ENCODE assay signal across 11 mouse cellular contexts in genomic region chr5:110545311-110545710, GRCm38 (mm10). TPM values are rescaled to one million over a fixed set of nuclear protein-coding genes. Genes with fewer than 3 reads are reported as not detected.
DNase-seq lines count a peak whose midpoint lies in the region; ATAC-seq and TF ChIP-seq lines count a peak whose summit lies in the region.
"Had no signal": no experiment of that assay in that cellular context is flagged by ENCODE, and none has a peak within 500 bp of the region (broad histone marks: within the 10 kb centered on the region; RNA-seq: fewer than 3 reads in every experiment).

No protein-coding gene starts in this region.

- peak overlapping the region; percentile 92 for H3K27ac ChIP-seq in cerebellum, adult 2 months (ENCODE audit: insufficient read depth, low read length)
- H3K27ac ChIP-seq in neural tube, embryonic 11.5 days (ENCODE audit: low read depth, low read length) = no peak overlapping the region
- no peak overlapping the region for H3K27ac ChIP-seq in midbrain, embryonic 13.5 days
- no peak overlapping the region for H3K27ac ChIP-seq in kidney, adult 2 months (ENCODE audit: insufficient read depth, low read depth, low read length)
- H3K27ac ChIP-seq in liver, embryonic 11.5 days (ENCODE audit: low read depth, low read length) = no peak overlapping the region

- no peak for ATAC-seq in neural tube, embryonic 11.5 days (ENCODE audit: insufficient read depth, low FRiP score, low TSS enrichment)
- no peak for ATAC-seq in midbrain, embryonic 13.5 days
- no peak for ATAC-seq in activated CD4-positive, CD25-positive, alpha-beta regulatory T cell, adult 4 months
- ATAC-seq in liver, embryonic 11.5 days (replicated peaks; ENCODE audit: low FRiP score) = no peak

- no peaks in the 10 kb centered on the region for H3K9me3 ChIP-seq in neural tube, embryonic 11.5 days (ENCODE audit: control insufficient read depth, low read length)
- no peaks in the 10 kb centered on the region for H3K9me3 ChIP-seq in midbrain, embryonic 13.5 days
- no peaks in the 10 kb centered on the region for H3K9me3 ChIP-seq in liver, embryonic 11.5 days (ENCODE audit: control insufficient read depth, low read length)

- DNase-seq in cerebellum, adult 2 months = peak in 1 of 2 experiments; percentile 45
- DNase-seq in cerebellum, postnatal 10 days = no peak
- DNase-seq in neural tube, embryonic 11.5 days (ENCODE audit: low spot score) = no peak
- DNase-seq in neural tube, embryonic 10.5 days (ENCODE audit: extremely low spot score, low spot score) = no peak
- DNase-seq in kidney, adult 2 months = no peak
- DNase-seq in liver, embryonic 11.5 days (ENCODE audit: low spot score) = no peak
- DNase-seq: heart, postnatal 14 days; kidney, adult 8-10 months; lung, postnatal 4 days had no signal

- WGBS in cerebellum, adult 2 months = 11% methylated on average over 7 of the region's 7 CpGs
- WGBS in neural tube, embryonic 11.5 days = 74% methylated on average over 7 of the region's 7 CpGs
- WGBS in midbrain, embryonic 13.5 days = 77% methylated on average over 7 of the region's 7 CpGs
- WGBS in kidney, adult 2 months = 79% methylated on average over 7 of the region's 7 CpGs
- 78% methylated on average over 7 of the region's 7 CpGs for WGBS in liver, embryonic 11.5 days

- H3K4me2 ChIP-seq in neural tube, embryonic 11.5 days (ENCODE audit: low read depth) = peak overlapping the region; percentile 68
- H3K4me2 ChIP-seq in midbrain, embryonic 13.5 days (replicated peaks) = peak overlapping the region; percentile 65
- H3K4me2 ChIP-seq in liver, embryonic 11.5 days = no peak overlapping the region

- no peaks in the 10 kb centered on the region for H3K36me3 ChIP-seq in neural tube, embryonic 11.5 days (ENCODE audit: control insufficient read depth, insufficient read depth, low read length)
- no peaks in the 10 kb centered on the region for H3K36me3 ChIP-seq in midbrain, embryonic 13.5 days
- no peaks in the 10 kb centered on the region for H3K36me3 ChIP-seq in kidney, adult 2 months (ENCODE audit: control insufficient read depth, insufficient read depth, low read length)
- no peaks in the 10 kb centered on the region for H3K36me3 ChIP-seq in liver, embryonic 11.5 days (ENCODE audit: control insufficient read depth, insufficient read depth, low read length)

- H3K9ac ChIP-seq in neural tube, embryonic 11.5 days (ENCODE audit: low read length) = no peak overlapping the region
- peak overlapping the region; percentile 73 for H3K9ac ChIP-seq in midbrain, embryonic 13.5 days (replicated peaks)
- no peak overlapping the region for H3K9ac ChIP-seq in liver, embryonic 11.5 days (ENCODE audit: low read depth, low read length)

- TF ChIP-seq CTCF in cerebellum, adult 2 months (IDR thresholded peaks at IDR 0.05; ENCODE audit: borderline replicate concordance, insufficient read depth, low read depth, low read length) = no peak
- TF ChIP-seq CTCF in kidney, adult 2 months (conservative IDR thresholded peaks at IDR 0.05; ENCODE audit: insufficient read depth, insufficient read length, low read depth, low read length) = no peak

- H3K27me3 ChIP-seq in cerebellum, adult 2 months (ENCODE audit: control insufficient read depth, insufficient read depth, low read length) = no peaks in the 10 kb centered on the region
- H3K27me3 ChIP-seq in neural tube, embryonic 11.5 days (ENCODE audit: control insufficient read depth, insufficient read depth, low read length) = peaks cover 26% of the 10 kb centered on the region
- H3K27me3 ChIP-seq in midbrain, embryonic 13.5 days = peaks cover 58% of the 10 kb centered on the region
- no peaks in the 10 kb centered on the region for H3K27me3 ChIP-seq in kidney, adult 2 months (replicated peaks; ENCODE audit: control insufficient read depth, insufficient read depth, low read length)
- H3K27me3 ChIP-seq in liver, embryonic 11.5 days (replicated peaks; ENCODE audit: control insufficient read depth, insufficient read depth, low read length) = peaks cover 63% of the 10 kb centered on the region

- H3K4me3 ChIP-seq in cerebellum, adult 2 months (replicated peaks; ENCODE audit: insufficient read depth, low read depth, low read length) = peak overlapping the region; percentile 98
- H3K4me3 ChIP-seq in neural tube, embryonic 11.5 days (ENCODE audit: low read depth, low read length) = peak overlapping the region; percentile 43
- peak overlapping the region; percentile 53 for H3K4me3 ChIP-seq in midbrain, embryonic 13.5 days (replicated peaks)
- H3K4me3 ChIP-seq in kidney, adult 2 months (ENCODE audit: insufficient read depth, low read depth, low read length) = no peak overlapping the region
- H3K4me3 ChIP-seq in liver, embryonic 11.5 days (ENCODE audit: low read depth, low read length) = no peak overlapping the region

- H3K4me1 ChIP-seq in cerebellum, adult 2 months (ENCODE audit: control insufficient read depth, insufficient read depth, low read length) = peaks cover 33% of the 10 kb centered on the region
- H3K4me1 ChIP-seq in neural tube, embryonic 11.5 days (ENCODE audit: control insufficient read depth, insufficient read depth, low read length) = peaks cover 8% of the 10 kb centered on the region; the same call in 1 of the 2 replicates
- peaks cover 30% of the 10 kb centered on the region for H3K4me1 ChIP-seq in midbrain, embryonic 13.5 days (replicated peaks)
- H3K4me1 ChIP-seq in kidney, adult 2 months (ENCODE audit: control insufficient read depth, insufficient read depth, low read length) = no peaks in the 10 kb centered on the region
- no peaks in the 10 kb centered on the region for H3K4me1 ChIP-seq in liver, embryonic 11.5 days (replicated peaks; ENCODE audit: control insufficient read depth, insufficient read depth, low read length)

- TF ChIP-seq POLR2A in cerebellum, adult 2 months (IDR thresholded peaks at IDR 0.05; ENCODE audit: borderline replicate concordance, insufficient read depth, low read length) = no peak
- no peak for TF ChIP-seq POLR2A in kidney, adult 2 months (IDR thresholded peaks at IDR 0.05; ENCODE audit: low read depth, low read length)

RNA-seq across cellular contexts. Expression of gene Galnt9, which starts 1.2 kb away (rescaled TPM):
- 102 and 107 TPM in 2 replicates for polyA plus RNA-seq in cerebellum, adult 2 months (2012; rRNA removed)
- 5.0 and 5.6 TPM in 2 replicates for polyA plus RNA-seq in neural tube, embryonic 11.5 days (2014; fragmentation: Nextera tagmentation; extraction: Ambion mirVana)
- polyA plus RNA-seq in midbrain, embryonic 13.5 days (2015; fragmentation: Nextera tagmentation; extraction: Ambion mirVana) = 13.7 and 14.1 TPM in 2 replicates
- 1 to 10 TPM; 3.1 to 4.0 TPM for polyA plus RNA-seq in activated CD4-positive, CD25-positive, alpha-beta regulatory T cell, adult 4 months (2017; shearing (Covaris generic))
- 0.50 and 0.61 TPM in 2 replicates for polyA plus RNA-seq in kidney, adult 2 months (2012; rRNA removed)
- polyA plus RNA-seq in liver, embryonic 11.5 days (2014; fragmentation: Nextera tagmentation; extraction: Ambion mirVana) = 0.07 TPM in 1 of 2 replicates, not detected in the other

Comparison
In these comparisons a context has a peak if more than half of its experiments do, and no peak if none do; other contexts are left out.
1. H3K4me3 ChIP-seq: peak in cerebellum, adult 2 months (single experiment), neural tube, embryonic 11.5 days (single experiment) and midbrain, embryonic 13.5 days (single experiment); none in kidney, adult 2 months (single experiment) and liver, embryonic 11.5 days (single experiment).